Mouse (Mus musculus) heart, embryonic 13.5 days (tissue): ENCODE results near the gene Fgd3. TPM values are rescaled to one million over a fixed set of nuclear protein-coding genes. Genes with fewer than 3 reads are reported as not detected.

Source experiments
- ATAC-seq: fragments of 200-750 bp; cut with Nextera tagmentation; 2 replicates; pipeline ENCODE4 v1.8.0; 2017; ENCODE audit warnings: moderate TSS enrichment; ENCODE audit not compliant: insufficient number of reproducible peaks, low FRiP score, low TSS enrichment; ENCODE audit errors: extremely low read depth
- H3K27ac ChIP-seq: fragments of 300-500 bp; sonication (generic); replicated peaks from 2 replicates; pipeline ENCODE4 v1.5.1; 2015; ENCODE audit warnings: moderate library complexity, mild to moderate bottlenecking, inconsistent platforms
- H3K27me3 ChIP-seq: fragments of 300-500 bp; sonication (generic); replicated peaks from 2 replicates; pipeline ENCODE4 v1.6.1; 2015; ENCODE audit warnings: mild to moderate bottlenecking, inconsistent platforms
- H3K36me3 ChIP-seq: fragments of 300-500 bp; sonication (generic); 2 replicates; pipeline ENCODE4 v1.6.1; 2015; ENCODE audit warnings: mild to moderate bottlenecking, inconsistent platforms
- H3K4me1 ChIP-seq: fragments of 300-500 bp; sonication (generic); 2 replicates; pipeline ENCODE4 v1.6.1; 2015; ENCODE audit warnings: inconsistent platforms
- H3K4me2 ChIP-seq: fragments of 300-500 bp; sonication (generic); 2 replicates; pipeline ENCODE4 v1.6.1; 2015; ENCODE audit warnings: inconsistent platforms, mild to moderate bottlenecking, moderate library complexity
- H3K4me3 ChIP-seq: fragments of 300-500 bp; sonication (generic); 2 replicates; pipeline ENCODE4 v1.5.1; 2015; ENCODE audit warnings: moderate library complexity, mild to moderate bottlenecking, inconsistent platforms
- H3K9ac ChIP-seq: fragments of 300-500 bp; sonication (generic); 2 replicates; pipeline ENCODE4 v1.6.1; 2015; ENCODE audit warnings: inconsistent platforms, mild to moderate bottlenecking, moderate library complexity
- H3K9me3 ChIP-seq: fragments of 300-500 bp; sonication (generic); 2 replicates; pipeline ENCODE4 v1.6.1; 2016; ENCODE audit warnings: inconsistent platforms
- WGBS: fragments of 180-500 bp; shearing (Covaris S2); methylation state at CpG from one replicate; pipeline ENCODE4 v1.1.7; 2015; ENCODE audit warnings: mixed read lengths; 5-methylcytosine and 5-hydroxymethylcytosine counted together
- polyA plus RNA-seq: library from polyadenylated mRNA; unstranded; fragments of >200 nt; fragmentation: Nextera tagmentation; extraction: Ambion mirVana; gene quantifications from 2 replicates; pipeline ENCODE4 v1.2.1, GENCODE M21; 2015

Gene Fgd3
- polyA plus RNA-seq, 1 experiment from 2014 or later: 0.05 TPM

- Histone ChIP-seq H3K4me2 (no peak overlapping the region), H3K27me3 (no peaks in the 10 kb centered on the region), H3K4me1 (peaks cover 66% of the 10 kb centered on the region), H3K4me3 (no peak overlapping the region), H3K27ac (no peak overlapping the region), H3K9ac (no peak overlapping the region), H3K9me3 (no peaks in the 10 kb centered on the region), H3K36me3 (peaks cover 26% of the 10 kb centered on the region)
- ATAC-seq: no peak
- 60% methylated on average over 5 of the region's 5 CpGs for WGBS
These were observed 33.9 kb upstream of the Fgd3 start for GRCm38 (mm10) chr13:49353991-49354507.

DNA sequence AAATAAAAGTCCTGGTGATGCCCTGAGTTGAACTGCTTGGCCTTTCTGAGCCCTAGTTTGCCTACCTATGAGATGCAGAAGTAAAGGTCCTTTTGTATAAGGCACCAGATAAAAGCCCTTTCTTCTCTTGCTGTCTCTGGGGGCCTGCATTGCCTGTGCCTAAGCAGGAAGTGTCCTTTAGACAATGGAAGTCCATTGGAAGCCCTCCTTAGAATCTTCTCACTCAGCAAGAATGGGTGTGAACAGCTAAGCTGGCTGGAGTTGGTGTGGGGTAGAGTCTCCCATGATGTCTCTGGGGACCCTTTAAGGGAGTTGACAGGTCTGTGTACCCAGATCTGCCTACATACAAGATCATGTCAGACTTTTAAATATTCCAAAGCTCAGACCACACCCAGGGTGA is 33.3 kb upstream of the Fgd3 start:
- Histone ChIP-seq H3K36me3 (peaks cover 21% of the 10 kb centered on the region), H3K4me1 (peaks cover 73% of the 10 kb centered on the region), H3K9ac (no peak overlapping the region), H3K9me3 (no peaks in the 10 kb centered on the region), H3K27me3 (no peaks in the 10 kb centered on the region), H3K4me3 (no peak overlapping the region), H3K4me2 (no peak overlapping the region), H3K27ac (0 out of 2 replicates have a peak overlapping the region, but pooled peaks have one; percentile 28)
- ATAC-seq: no peak

DNA sequence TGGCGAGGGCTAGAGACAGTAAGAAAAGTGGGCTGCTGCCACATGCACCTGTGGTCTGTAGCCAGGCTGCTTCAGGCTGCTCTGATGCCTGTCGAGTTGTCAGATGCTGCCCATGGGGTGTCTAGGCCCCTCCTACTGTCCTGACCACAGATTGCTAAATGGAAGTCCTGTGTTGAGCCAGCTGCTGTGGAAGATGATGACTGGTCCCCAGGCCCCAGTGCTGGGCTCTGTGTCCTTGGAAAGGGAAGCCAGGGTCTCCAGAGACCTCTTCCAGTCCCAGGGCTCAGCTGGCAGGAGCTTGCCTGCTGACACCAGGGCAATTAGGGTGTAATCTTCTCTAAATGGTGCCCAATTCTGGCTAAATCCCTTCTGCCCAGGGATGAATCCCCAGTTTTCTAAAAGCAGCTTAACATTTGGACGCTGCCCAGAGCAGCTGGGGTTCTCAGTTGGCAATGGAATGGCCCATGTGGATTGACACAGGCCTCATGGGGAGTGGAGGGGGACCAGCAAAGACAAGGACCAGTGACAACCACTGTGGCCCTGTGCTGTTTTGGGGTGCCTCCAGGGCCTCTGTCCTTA is 32.6 kb upstream of the Fgd3 start:
- Histone ChIP-seq H3K4me2 (no peak overlapping the region), H3K27me3 (no peaks in the 10 kb centered on the region), H3K9me3 (no peaks in the 10 kb centered on the region), H3K4me1 (peaks cover 73% of the 10 kb centered on the region), H3K27ac (peak overlapping the region; percentile 30; the same call in 1 of the 2 replicates), H3K9ac (no peak overlapping the region), H3K36me3 (peaks cover 17% of the 10 kb centered on the region), H3K4me3 (no peak overlapping the region)
- ATAC-seq: no peak
- WGBS: 66% methylated on average over 3 of the region's 3 CpGs

GRCm38 (mm10) chr13:49349836-49350505 is 29.9 kb upstream of the Fgd3 start:
- H3K4me1 ChIP-seq: peaks cover 91% of the 10 kb centered on the region

DNA sequence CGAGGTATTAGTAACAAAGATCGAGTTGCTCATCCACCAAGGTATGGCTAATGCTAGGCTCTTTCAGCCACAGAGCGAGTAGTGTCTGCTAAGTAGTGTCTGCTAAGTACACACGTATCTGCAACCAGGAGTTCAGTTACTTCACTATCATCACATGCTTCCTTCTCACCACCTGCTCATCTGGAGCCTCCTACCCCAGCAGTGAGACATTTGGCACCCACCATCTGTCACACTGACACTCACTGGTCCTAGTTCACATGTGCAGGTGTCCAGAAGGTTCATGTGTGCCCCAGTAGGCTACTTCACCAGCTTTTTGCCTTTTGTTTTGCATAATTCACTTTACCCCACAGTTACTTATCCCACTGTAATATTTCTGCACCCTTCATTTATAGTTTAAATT is 29.2 kb upstream of the Fgd3 start:
- H3K4me2 ChIP-seq: no peak overlapping the region
- ATAC-seq: no peak
- peaks cover 93% of the 10 kb centered on the region for H3K4me1 ChIP-seq
- H3K27ac ChIP-seq: no peak overlapping the region
- no peaks in the 10 kb centered on the region for H3K9me3 ChIP-seq
- H3K36me3 ChIP-seq: no peaks in the 10 kb centered on the region
- no peak overlapping the region for H3K4me3 ChIP-seq
- no peak overlapping the region for H3K9ac ChIP-seq
- H3K27me3 ChIP-seq: no peaks in the 10 kb centered on the region
- WGBS: 80% methylated on average over 4 of the region's 4 CpGs

More at GRCm38 (mm10) chr13:49349836-49350505, 29.9 kb upstream of the Fgd3 start:
- Histone ChIP-seq H3K36me3 (no peaks in the 10 kb centered on the region), H3K9me3 (no peaks in the 10 kb centered on the region), H3K4me2 (no peak overlapping the region), H3K9ac (no peak overlapping the region), H3K4me3 (no peak overlapping the region), H3K27ac (no peak overlapping the region), H3K27me3 (no peaks in the 10 kb centered on the region)
- no peak for ATAC-seq
- WGBS: 85% methylated on average over 6 of the region's 6 CpGs

- Histone ChIP-seq H3K9ac (no peak overlapping the region), H3K4me2 (no peak overlapping the region), H3K9me3 (no peaks in the 10 kb centered on the region), H3K36me3 (no peaks in the 10 kb centered on the region), H3K27ac (no peak overlapping the region), H3K4me1 (peaks cover 93% of the 10 kb centered on the region), H3K4me3 (no peak overlapping the region), H3K27me3 (no peaks in the 10 kb centered on the region)
- no peak for ATAC-seq
- 69% methylated on average over 2 of the region's 2 CpGs for WGBS
These were observed 28.4 kb upstream of the Fgd3 start for GRCm38 (mm10) chr13:49348522-49348921.

- H3K27ac ChIP-seq: peak overlapping the region; percentile 89
- H3K36me3 ChIP-seq: no peaks in the 10 kb centered on the region
- no peak overlapping the region for H3K4me3 ChIP-seq
- ATAC-seq: no peak
- peak overlapping the region; percentile 56 for H3K9ac ChIP-seq
- H3K9me3 ChIP-seq: no peaks in the 10 kb centered on the region
- peaks cover 87% of the 10 kb centered on the region for H3K4me1 ChIP-seq
- WGBS: 44% methylated on average over 2 of the region's 2 CpGs
- H3K4me2 ChIP-seq: peak overlapping the region; percentile 84
- no peaks in the 10 kb centered on the region for H3K27me3 ChIP-seq
These were observed 25.4 kb upstream of the Fgd3 start for GRCm38 (mm10) chr13:49345476-49345875.

DNA sequence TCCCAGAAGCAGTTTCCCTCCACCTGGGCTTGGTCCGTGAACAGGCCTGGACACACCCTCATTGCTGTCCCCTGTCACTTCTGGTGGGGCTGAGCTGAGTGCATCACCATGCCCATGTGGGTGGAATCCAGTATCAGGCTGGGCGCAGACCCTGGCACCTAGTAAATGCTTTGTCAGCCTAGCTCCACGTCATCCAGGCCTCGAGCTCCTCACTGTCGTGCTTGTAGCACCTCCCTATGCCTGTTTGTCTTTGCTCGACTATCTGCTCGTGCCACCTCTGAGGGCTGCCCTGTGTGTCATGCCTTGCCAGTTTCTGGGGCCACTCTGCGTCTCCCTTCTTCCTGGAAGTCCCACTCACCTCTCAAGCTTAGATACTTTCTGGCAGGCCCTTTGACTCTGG is 24.5 kb upstream of the Fgd3 start:
- Histone ChIP-seq H3K4me3 (no peak overlapping the region; the same call in 1 of the 2 replicates), H3K9me3 (no peaks in the 10 kb centered on the region), H3K4me1 (peaks cover 83% of the 10 kb centered on the region), H3K27ac (peak overlapping the region; percentile 89), H3K9ac (peak overlapping the region; percentile 96), H3K36me3 (no peaks in the 10 kb centered on the region), H3K27me3 (no peaks in the 10 kb centered on the region), H3K4me2 (peak overlapping the region; percentile 84)
- 59% methylated on average over 8 of the region's 8 CpGs for WGBS
- ATAC-seq: no peak

DNA sequence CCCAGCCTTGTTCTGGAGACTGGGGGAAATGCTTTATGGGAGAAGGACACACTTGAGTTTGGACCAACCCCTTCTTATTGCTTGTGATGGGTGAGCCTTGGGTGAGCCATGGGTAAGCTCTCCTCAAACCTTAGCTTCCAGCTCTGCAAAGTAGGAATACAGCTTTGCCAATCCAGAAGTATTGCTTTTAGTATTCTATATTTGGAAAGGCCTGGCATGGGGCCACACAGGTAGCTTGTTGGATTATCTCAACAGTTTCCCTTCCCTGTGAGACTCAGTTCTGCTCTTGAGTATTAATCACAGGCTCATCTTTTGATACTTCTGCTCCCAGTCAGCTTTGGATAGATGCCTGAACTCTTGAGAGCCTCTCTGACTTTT is 22.6 kb upstream of the Fgd3 start:
- H3K27ac ChIP-seq: peak overlapping the region; percentile 30; the same call in 1 of the 2 replicates
- no peak for ATAC-seq
- H3K4me1 ChIP-seq: peaks cover 64% of the 10 kb centered on the region

GRCm38 (mm10) chr13:49341831-49342722 is 22.0 kb upstream of the Fgd3 start:
- Histone ChIP-seq H3K4me1 (peaks cover 58% of the 10 kb centered on the region), H3K27me3 (no peaks in the 10 kb centered on the region), H3K4me3 (peak overlapping the region; percentile 98), H3K27ac (peak overlapping the region; percentile 78), H3K9ac (peak overlapping the region; percentile 96), H3K36me3 (no peaks in the 10 kb centered on the region), H3K9me3 (no peaks in the 10 kb centered on the region), H3K4me2 (peak overlapping the region; percentile 84)
- WGBS: 7% methylated on average over 25 of the region's 25 CpGs
- ATAC-seq: no peak

More for the DNA sequence above, 22.6 kb upstream of the Fgd3 start:
- no peaks in the 10 kb centered on the region for H3K9me3 ChIP-seq
- no peaks in the 10 kb centered on the region for H3K27me3 ChIP-seq
- H3K36me3 ChIP-seq: no peaks in the 10 kb centered on the region
- H3K9ac ChIP-seq: peak overlapping the region; percentile 96
- H3K4me3 ChIP-seq: peak overlapping the region; percentile 98
- peak overlapping the region; percentile 84 for H3K4me2 ChIP-seq
